Mouse (Mus musculus) gastrocnemius, postnatal 10 days (tissue): ENCODE data around the gene Rasgrp3. TPM values are rescaled to one million over a fixed set of nuclear protein-coding genes. Genes with fewer than 3 reads are reported as not detected.

Source experiments
- DNase-seq: peaks from one replicate; pipeline ENCODE4 v3.0.0; 2021; ENCODE audit warnings: mixed read lengths
- total RNA-seq, 2 experiments: library from RNA; stranded (reverse); gene quantifications; 2 replicates each; pipeline ENCODE4 v1.2.3; 2021

Rasgrp3 gene
- total RNA-seq, 2 experiments from 2014 or later = 38.2 to 39.7 TPM

- DNase-seq = no peak
Observed at GRCm38 (mm10) chr17:75539130-75539529, 103.4 kb downstream of the Rasgrp3 start.

DNA sequence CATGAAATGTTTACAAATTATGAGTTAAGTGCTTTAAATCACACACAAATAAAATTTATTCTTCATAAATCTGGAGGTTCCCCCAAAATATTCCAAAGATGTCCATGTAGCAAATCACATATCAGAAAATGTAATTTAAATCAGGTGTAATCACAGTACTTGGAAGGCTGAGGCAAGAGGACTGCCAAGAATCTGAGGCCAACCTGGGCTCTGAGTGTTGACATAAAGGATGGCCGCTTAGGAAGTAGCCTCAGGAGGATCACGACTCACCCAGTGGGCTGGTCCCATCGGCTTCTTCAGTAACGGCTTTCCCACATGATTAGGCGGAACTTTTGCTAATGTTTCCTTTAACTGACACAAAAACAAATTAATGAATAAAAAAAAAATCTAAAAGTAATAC, 104.1 kb downstream of the Rasgrp3 start:
- no peak for DNase-seq

GRCm38 (mm10) chr17:75543434-75543833, 107.7 kb downstream of the Rasgrp3 start:
- DNase-seq = no peak

- DNase-seq = no peak
Observed at GRCm38 (mm10) chr17:75544262-75544661, 108.6 kb downstream of the Rasgrp3 start.

DNA sequence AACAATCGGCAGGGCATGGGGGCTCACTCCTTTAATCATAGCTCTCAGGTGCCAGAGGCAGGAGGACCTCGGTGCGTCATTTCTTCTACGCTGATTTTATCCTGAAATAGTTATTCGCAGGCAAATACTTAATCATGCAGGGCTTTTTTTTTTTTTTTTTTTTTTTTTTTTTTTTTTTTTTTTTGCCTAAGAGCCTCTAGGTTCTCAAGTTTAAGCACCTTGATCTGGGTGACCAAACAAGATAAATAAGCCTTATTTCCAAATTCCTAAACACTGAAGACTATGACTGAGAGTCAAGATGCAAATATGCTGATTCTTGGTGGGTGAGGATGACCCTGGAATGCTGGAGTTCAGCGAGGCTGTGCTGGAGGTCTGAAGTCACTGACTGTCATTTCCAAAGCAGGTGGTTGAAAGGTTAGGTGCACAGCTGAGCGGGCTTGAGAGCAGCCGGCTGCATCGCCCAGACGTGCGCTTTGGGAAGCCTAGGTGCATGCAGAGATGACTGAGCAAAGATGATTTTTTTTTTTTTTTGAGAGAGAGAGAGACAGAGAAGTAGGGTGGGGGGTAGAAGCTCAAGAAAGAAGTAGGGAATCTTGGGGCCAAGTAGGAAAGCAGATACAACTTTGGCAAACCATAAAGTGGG, 115.2 kb downstream of the Rasgrp3 start:
- DNase-seq = no peak

- peak; percentile 99 for DNase-seq
Observed at GRCm38 (mm10) chr17:75551512-75552400, 116.1 kb downstream of the Rasgrp3 start, which contains the start of gene Fam98a. Gene Fam98a, minus strand, starts transcription at chr17:75551946.

GRCm38 (mm10) chr17:75557031-75557430, 121.3 kb downstream of the Rasgrp3 start:
- DNase-seq = no peak

- DNase-seq = no peak
Observed at GRCm38 (mm10) chr17:75558041-75558440, 122.3 kb downstream of the Rasgrp3 start.

- DNase-seq = no peak
Observed at GRCm38 (mm10) chr17:75575608-75576007, 139.9 kb downstream of the Rasgrp3 start.

Other genes with a start within 250 kb of the Rasgrp3 start
- gene Fam98a, start 116.0 kb downstream of the Rasgrp3 start, total RNA-seq = 10 to 100 TPM; 29.4 to 37.8 TPM